Mouse (Mus musculus) neutrophil, adult 65 days (primary cell): ENCODE measurements around the gene Siva1. TPM values are rescaled to one million over a fixed set of nuclear protein-coding genes. Genes with fewer than 3 reads are reported as not detected.

Source experiments
- total RNA-seq: library from RNA; stranded (reverse); gene quantifications from 2 replicates; pipeline ENCODE4 v1.2.4, GENCODE M21; 2023

The Siva1 gene
- 37.4 and 47.6 TPM in 2 replicates for total RNA-seq

DNA sequence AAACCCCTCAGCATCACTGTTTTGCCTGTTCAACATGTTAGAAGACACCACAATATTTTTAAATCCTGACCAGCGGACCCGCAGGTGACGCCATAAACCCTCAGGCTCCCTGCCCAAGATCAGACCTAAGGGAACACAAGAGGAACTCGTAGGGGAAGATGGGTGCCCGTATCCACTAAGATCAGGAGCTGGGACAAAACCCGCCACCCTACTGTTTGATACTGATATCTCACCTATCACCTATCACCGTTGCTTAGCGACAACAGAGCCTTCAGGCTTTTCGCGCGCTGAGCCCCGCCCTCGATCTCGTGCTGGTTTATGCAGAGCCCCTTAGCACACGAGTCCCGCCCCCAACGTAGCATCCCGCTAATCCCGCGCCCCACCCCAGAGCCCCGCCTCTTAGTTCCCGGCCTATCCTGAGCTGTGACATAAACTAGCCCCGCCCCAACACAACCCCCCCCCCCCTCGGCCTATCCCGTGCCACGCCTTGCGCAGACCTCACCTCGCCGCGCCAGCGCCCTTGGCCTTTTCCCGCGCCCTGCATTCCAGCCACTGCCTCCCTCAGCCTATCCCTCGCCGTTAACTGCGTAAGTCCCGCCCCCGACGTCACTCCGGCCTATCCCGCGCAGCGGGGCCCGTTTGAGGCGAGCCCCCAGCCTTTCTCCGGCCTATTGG, at the start of gene Siva1:
Gene Siva1, plus strand, starts transcription at position 500 of the 675 bp plus-strand sequence.

DNA sequence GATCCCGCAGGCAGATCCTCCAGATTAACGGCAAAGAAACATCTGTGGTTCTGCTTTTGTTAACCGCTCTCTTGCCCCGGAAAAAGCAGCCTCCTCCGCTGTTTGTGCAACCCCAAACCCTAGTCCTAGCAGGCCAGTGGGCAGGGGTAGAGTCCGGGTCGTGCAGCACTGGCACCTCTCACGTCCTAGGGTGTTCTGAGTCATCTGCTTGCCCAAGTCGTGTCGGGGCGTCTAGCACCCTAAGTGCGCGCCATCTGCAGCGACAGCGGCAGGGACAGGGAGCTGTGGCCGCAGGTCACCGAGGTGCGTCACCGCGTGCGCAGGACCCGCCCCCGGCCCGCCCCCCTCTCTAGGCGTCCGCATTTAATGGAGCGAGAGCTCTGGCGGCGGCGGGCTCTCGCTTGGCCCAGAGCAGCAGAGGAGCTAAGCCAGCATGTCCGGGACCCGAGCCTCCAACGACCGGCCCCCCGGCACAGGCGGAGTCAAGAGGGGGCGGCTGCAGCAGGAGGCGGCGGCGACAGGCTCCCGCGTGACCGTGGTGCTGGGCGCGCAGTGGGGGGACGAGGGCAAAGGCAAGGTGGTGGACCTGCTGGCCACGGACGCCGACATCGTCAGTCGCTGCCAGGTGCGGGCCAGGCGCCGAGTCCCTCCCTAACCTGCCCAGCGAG, 24.7 kb upstream of the Siva1 start, which contains the start of gene Adssl1:
Gene Adssl1, plus strand, starts transcription at position 360 of the 668 bp plus-strand sequence.

DNA sequence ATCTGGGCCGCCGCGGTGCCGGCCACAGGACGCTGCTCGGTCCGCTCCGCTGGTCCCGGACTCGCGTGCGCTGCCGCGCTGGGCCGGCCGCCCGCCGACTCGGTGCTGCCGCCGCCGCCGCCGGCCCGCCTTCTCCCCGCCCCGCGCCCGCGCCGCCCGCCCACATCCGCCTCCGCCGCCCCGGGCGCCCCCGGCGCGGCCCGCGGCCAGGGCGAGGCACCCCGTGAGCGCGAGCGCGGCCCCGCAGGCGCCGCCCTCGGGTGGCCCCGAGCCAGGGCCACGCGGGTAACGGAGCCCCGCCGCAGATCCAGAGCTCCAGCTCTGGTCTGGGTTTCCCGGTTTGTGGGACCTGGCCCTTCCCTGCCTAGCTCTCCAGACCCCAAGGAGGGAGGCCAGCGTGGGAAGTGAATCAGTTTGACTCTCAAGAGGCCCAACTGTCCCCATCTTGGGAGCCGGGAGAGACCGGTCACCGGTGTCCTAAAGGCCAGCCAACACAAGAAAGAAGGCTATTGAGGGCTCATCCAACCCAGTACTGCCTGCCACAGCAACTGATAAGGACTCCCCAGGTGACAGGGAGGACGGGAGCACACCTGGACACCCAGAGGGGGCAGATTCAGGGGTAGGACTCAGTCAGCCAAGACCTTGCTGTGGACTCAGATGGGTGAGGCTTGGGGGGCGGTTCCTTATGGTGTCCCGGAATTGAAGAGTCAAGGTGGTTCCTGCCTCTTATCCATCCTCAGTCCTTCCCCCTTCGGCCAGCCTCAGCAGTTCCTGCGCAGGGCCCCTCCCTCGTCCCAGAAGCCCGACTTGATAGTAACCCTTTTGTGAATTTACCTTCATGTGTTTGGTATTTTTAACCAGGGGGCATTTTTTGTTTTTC, 29.9 kb downstream of the Siva1 start, which contains the start of gene Akt1:
Gene Akt1, minus strand, starts transcription at position 753 of the 880 bp plus-strand sequence.

DNA sequence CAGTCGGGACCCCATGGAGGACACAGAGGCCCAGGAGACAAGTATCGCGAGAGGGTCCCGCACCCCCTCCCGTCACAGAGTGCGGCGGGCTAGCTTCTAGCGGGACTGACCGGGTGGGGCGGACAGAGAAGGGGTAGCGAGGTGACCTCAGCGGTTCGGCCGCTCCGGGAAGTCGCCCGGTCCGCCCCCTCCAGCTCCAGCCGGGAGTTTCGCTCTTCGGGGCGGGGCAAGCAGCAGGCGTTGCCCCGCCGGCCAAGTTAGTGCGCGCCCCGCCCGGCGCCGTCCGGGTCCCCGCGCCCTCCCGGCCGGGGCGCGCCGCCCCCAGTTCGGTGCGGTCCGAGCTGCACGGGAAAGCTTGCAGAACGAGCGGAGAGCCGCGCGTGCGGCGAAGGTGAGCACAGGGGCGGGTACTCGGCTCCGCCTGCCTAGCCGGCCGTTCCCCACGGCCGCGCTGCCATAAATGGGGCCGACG, 34.1 kb downstream of the Siva1 start, which contains the start of gene Zbtb42:
Gene Zbtb42, plus strand, starts transcription at position 274 of the 472 bp plus-strand sequence.

Other genes with a start within 250 kb of the Siva1 start
- not detected in 2 replicates for gene A530016L24Rik, start 155.2 kb upstream of the Siva1 start, total RNA-seq
- gene Tmem179, start 127.9 kb upstream of the Siva1 start, total RNA-seq = not detected in 2 replicates
- gene Inf2, start 55.9 kb upstream of the Siva1 start, total RNA-seq = 38.5 and 46.5 TPM in 2 replicates
- gene Adssl1, start 24.6 kb upstream of the Siva1 start, total RNA-seq = 81.2 and 82.3 TPM in 2 replicates
- 178 and 210 TPM in 2 replicates for gene Akt1, start 30.2 kb downstream of the Siva1 start, total RNA-seq
- gene Zbtb42, start 34.1 kb downstream of the Siva1 start, total RNA-seq = 15.8 and 28.5 TPM in 2 replicates
- 0.50 and 1.8 TPM in 2 replicates for gene Cep170b, start 75.8 kb downstream of the Siva1 start, total RNA-seq
- gene Pld4, start 116.0 kb downstream of the Siva1 start, total RNA-seq = 184 and 208 TPM in 2 replicates
- 0.50 and 0.73 TPM in 2 replicates for gene Ahnak2, start 158.0 kb downstream of the Siva1 start, total RNA-seq
- 2.0 and 3.2 TPM in 2 replicates for gene Clba1, start 164.3 kb downstream of the Siva1 start, total RNA-seq
- gene Cdca4, start 184.7 kb downstream of the Siva1 start, total RNA-seq = 30.0 and 37.4 TPM in 2 replicates
- gene Gpr132, start 223.5 kb downstream of the Siva1 start, total RNA-seq = 41.6 and 52.2 TPM in 2 replicates